8 mouse cellular contexts compared by ENCODE assay signal in the genomic region with DNA sequence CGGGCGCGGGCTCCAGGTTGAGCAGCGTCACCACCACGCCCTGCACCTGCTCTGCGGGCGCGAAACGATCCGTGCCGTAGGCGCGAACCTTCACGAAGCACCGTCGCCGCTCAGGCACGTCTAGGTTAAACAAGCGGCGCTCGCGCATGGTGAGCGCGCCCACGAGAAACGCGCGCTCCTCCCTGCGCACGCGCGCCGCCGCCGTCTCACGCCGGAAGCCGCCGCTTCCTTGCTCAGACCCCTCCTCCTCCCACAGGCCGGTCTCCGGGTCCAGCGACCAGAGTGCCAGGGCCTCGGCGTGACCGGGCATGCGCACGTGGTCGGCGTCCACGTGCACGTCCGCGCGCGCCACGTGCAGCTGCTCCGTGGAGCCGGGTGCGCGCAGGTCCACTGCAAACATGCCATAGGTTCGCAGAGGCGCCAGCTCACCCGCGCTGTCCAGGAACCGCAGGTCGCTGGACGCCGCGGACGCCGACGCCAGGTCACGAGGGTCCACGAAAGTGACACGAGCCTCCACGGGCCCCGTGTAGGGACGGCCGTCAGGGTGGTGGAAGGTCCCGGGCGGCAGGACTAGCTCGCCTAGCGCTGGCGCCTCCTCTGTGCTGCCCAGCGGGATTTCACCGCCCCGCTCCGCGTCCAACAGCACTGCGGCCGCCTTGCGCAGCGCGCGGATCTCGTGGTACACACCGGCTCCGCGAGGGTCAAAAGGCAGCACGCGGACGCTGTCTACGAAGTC. TPM values are rescaled to one million over a fixed set of nuclear protein-coding genes. Genes with fewer than 3 reads are reported as not detected.
DNase-seq lines count a peak whose midpoint lies in the region; ATAC-seq and TF ChIP-seq lines count a peak whose summit lies in the region.

No protein-coding gene starts in this region.

- H3K4me1 ChIP-seq in ES-E14 (ENCODE audit: control insufficient read depth in 2 of 2, insufficient read depth in 2 of 2, low read length in 2 of 2, poor library complexity in 1 of 2), result peaks cover 0 to 15% of the 10 kb centered on the region in 2 experiments; a peak in 1 of 4 replicates
- H3K4me1 ChIP-seq in forebrain, embryonic 13.5 days, result peaks cover 23% of the 10 kb centered on the region
- H3K4me1 ChIP-seq in limb, embryonic 13.5 days, result peaks cover 16% of the 10 kb centered on the region
- H3K4me1 ChIP-seq in midbrain, embryonic 15.5 days, result peaks cover 30% of the 10 kb centered on the region; the same call in 1 of the 2 replicates

- no peaks in the 10 kb centered on the region for H3K36me3 ChIP-seq in ES-E14 (ENCODE audit: control insufficient read depth, insufficient read depth, low read length, poor library complexity, severe bottlenecking)
- H3K36me3 ChIP-seq in forebrain, embryonic 13.5 days (ENCODE audit: poor library complexity, severe bottlenecking), result no peaks in the 10 kb centered on the region
- H3K36me3 ChIP-seq in limb, embryonic 13.5 days, result no peaks in the 10 kb centered on the region
- H3K36me3 ChIP-seq in midbrain, embryonic 15.5 days (replicated peaks), result no peaks in the 10 kb centered on the region

- H3K27ac ChIP-seq in ES-E14 (ENCODE audit: insufficient read depth, low read depth, low read length, poor library complexity, severe bottlenecking), result no peak overlapping the region
- H3K27ac ChIP-seq in forebrain, embryonic 13.5 days, result no peak overlapping the region
- H3K27ac ChIP-seq in limb, embryonic 13.5 days, result no peak overlapping the region
- no peak overlapping the region for H3K27ac ChIP-seq in midbrain, embryonic 15.5 days

- in situ Hi-C loops in ES-E14 (cut with MboI; ENCODE audit: low sequenced_read_pairs in 2 of 2, unreplicated experiment in 2 of 2), result no loop called here

- peak overlapping the region; percentile 40 to 55; a peak in 3 of 4 replicates for H3K4me3 ChIP-seq in ES-E14 (ENCODE audit: insufficient read depth in 1 of 2, low read depth in 1 of 2, low read length in 2 of 2, poor library complexity in 1 of 2, severe bottlenecking in 1 of 2)
- H3K4me3 ChIP-seq in forebrain, embryonic 13.5 days, result peak overlapping the region; percentile 41
- H3K4me3 ChIP-seq in limb, embryonic 13.5 days, result peak overlapping the region; percentile 47
- peak overlapping the region; percentile 42 for H3K4me3 ChIP-seq in midbrain, embryonic 15.5 days

- peaks cover 96% of the 10 kb centered on the region for H3K27me3 ChIP-seq in forebrain, embryonic 13.5 days
- H3K27me3 ChIP-seq in limb, embryonic 13.5 days, result peaks cover 100% of the 10 kb centered on the region
- peaks cover 82% of the 10 kb centered on the region for H3K27me3 ChIP-seq in midbrain, embryonic 15.5 days (replicated peaks)

- 8% methylated on average over 103 of the region's 103 CpGs for WGBS in forebrain, embryonic 13.5 days
- WGBS in limb, embryonic 13.5 days, result 5% methylated on average over 103 of the region's 103 CpGs
- 3% methylated on average over 98 of the region's 103 CpGs for WGBS in midbrain, embryonic 15.5 days

- DNase-seq in cerebellum, postnatal 14 days, result peak; percentile 80 to 85
- DNase-seq in cerebellum, adult 8-10 months, result no peak
- no peak for DNase-seq in ES-E14 (ENCODE audit: low read depth, low spot score)
- DNase-seq in induced T-regulatory cell, adult 2 months (ENCODE audit: low read depth), result peak; percentile 68
- peak; percentile 36 for DNase-seq in thymus, postnatal 25 days

- peak overlapping the region; percentile 56 for H3K4me2 ChIP-seq in forebrain, embryonic 13.5 days
- peak overlapping the region; percentile 63 for H3K4me2 ChIP-seq in limb, embryonic 13.5 days (replicated peaks)
- H3K4me2 ChIP-seq in midbrain, embryonic 15.5 days, result peak overlapping the region; percentile 49

- ATAC-seq in forebrain, embryonic 13.5 days, result peak; percentile 67
- peak; percentile 71 for ATAC-seq in limb, embryonic 13.5 days (ENCODE audit: low FRiP score, low read depth)
- ATAC-seq in midbrain, embryonic 15.5 days (replicated peaks), result peak; percentile 81

- H3K9me3 ChIP-seq in ES-E14 (ENCODE audit: control insufficient read depth, insufficient read depth, low read depth, low read length), result no peaks in the 10 kb centered on the region
- H3K9me3 ChIP-seq in forebrain, embryonic 13.5 days (replicated peaks), result no peaks in the 10 kb centered on the region
- H3K9me3 ChIP-seq in limb, embryonic 13.5 days, result no peaks in the 10 kb centered on the region
- no peaks in the 10 kb centered on the region for H3K9me3 ChIP-seq in midbrain, embryonic 15.5 days

- H3K9ac ChIP-seq in ES-E14 (ENCODE audit: insufficient read depth, low read depth, low read length, poor library complexity, severe bottlenecking), result peak overlapping the region; percentile 18; the same call in 1 of the 2 replicates
- peak overlapping the region; percentile 52 for H3K9ac ChIP-seq in forebrain, embryonic 13.5 days
- peak overlapping the region; percentile 50 for H3K9ac ChIP-seq in limb, embryonic 13.5 days
- H3K9ac ChIP-seq in midbrain, embryonic 15.5 days, result peak overlapping the region; percentile 17; the same call in 1 of the 2 replicates

TF ChIP-seq in ES-E14, 5 proteins besides CTCF, POLR2A, EP300 and RAD21:
- TF ChIP-seq HCFC1 (IDR thresholded peaks at IDR 0.05; ENCODE audit: borderline replicate concordance, insufficient read depth, low read length) (no peak), CHD2 (IDR thresholded peaks at IDR 0.05; ENCODE audit: low read depth, low read length) (no peak), MAFK (IDR thresholded peaks at IDR 0.05; ENCODE audit: insufficient read depth, low read depth, low read length) (no peak), ZC3H11A (IDR thresholded peaks at IDR 0.05; ENCODE audit: borderline replicate concordance, low read depth, low read length) (no peak), ZNF384 (IDR thresholded peaks at IDR 0.05; ENCODE audit: low read depth, low read length) (no peak)

RNA-seq across cellular contexts. Expression of a gene that starts 5.3 kb away (rescaled TPM):
- total RNA-seq in ES-E14 (2012; rRNA removed), result 7.3 and 10.7 TPM in 2 replicates
- polyA plus RNA-seq in forebrain, embryonic 13.5 days (2015; fragmentation: Nextera tagmentation; extraction: Ambion mirVana), result 1.1 and 1.3 TPM in 2 replicates
- polyA plus RNA-seq in limb, embryonic 13.5 days (2015; fragmentation: Nextera tagmentation; extraction: Ambion mirVana), result 1.2 and 1.6 TPM in 2 replicates
- polyA plus RNA-seq in midbrain, embryonic 15.5 days (2015; fragmentation: Nextera tagmentation; extraction: Ambion mirVana), result 5.8 and 5.9 TPM in 2 replicates

RNA-seq across cellular contexts. Expression of a gene that starts 19.8 kb away (rescaled TPM):
- 2.5 and 4.0 TPM in 2 replicates for total RNA-seq in ES-E14 (2012; rRNA removed)
- 2.5 and 3.4 TPM in 2 replicates for polyA plus RNA-seq in forebrain, embryonic 13.5 days (2015; fragmentation: Nextera tagmentation; extraction: Ambion mirVana)
- polyA plus RNA-seq in limb, embryonic 13.5 days (2015; fragmentation: Nextera tagmentation; extraction: Ambion mirVana), result 4.3 TPM in 2 replicates
- 4.5 and 4.7 TPM in 2 replicates for polyA plus RNA-seq in midbrain, embryonic 15.5 days (2015; fragmentation: Nextera tagmentation; extraction: Ambion mirVana)

RNA-seq across cellular contexts. Expression of a gene that starts 20.2 kb away (rescaled TPM):
- total RNA-seq in ES-E14 (2012; rRNA removed), result 146 and 243 TPM in 2 replicates
- 172 and 183 TPM in 2 replicates for polyA plus RNA-seq in forebrain, embryonic 13.5 days (2015; fragmentation: Nextera tagmentation; extraction: Ambion mirVana)
- 173 and 181 TPM in 2 replicates for polyA plus RNA-seq in limb, embryonic 13.5 days (2015; fragmentation: Nextera tagmentation; extraction: Ambion mirVana)
- polyA plus RNA-seq in midbrain, embryonic 15.5 days (2015; fragmentation: Nextera tagmentation; extraction: Ambion mirVana), result 171 and 172 TPM in 2 replicates

RNA-seq across cellular contexts. Expression of a gene that starts 20.3 kb away (rescaled TPM):
- 7.0 and 8.5 TPM in 2 replicates for total RNA-seq in ES-E14 (2012; rRNA removed)
- polyA plus RNA-seq in forebrain, embryonic 13.5 days (2015; fragmentation: Nextera tagmentation; extraction: Ambion mirVana), result 7.2 and 7.9 TPM in 2 replicates
- polyA plus RNA-seq in limb, embryonic 13.5 days (2015; fragmentation: Nextera tagmentation; extraction: Ambion mirVana), result 4.2 and 6.6 TPM in 2 replicates
- 9.6 and 12.2 TPM in 2 replicates for polyA plus RNA-seq in midbrain, embryonic 15.5 days (2015; fragmentation: Nextera tagmentation; extraction: Ambion mirVana)

RNA-seq across cellular contexts. Expression of a gene that starts 49.9 kb away (rescaled TPM):
- 5.2 and 6.1 TPM in 2 replicates for total RNA-seq in ES-E14 (2012; rRNA removed)
- polyA plus RNA-seq in forebrain, embryonic 13.5 days (2015; fragmentation: Nextera tagmentation; extraction: Ambion mirVana), result 63.5 and 67.7 TPM in 2 replicates
- 8.5 and 8.7 TPM in 2 replicates for polyA plus RNA-seq in limb, embryonic 13.5 days (2015; fragmentation: Nextera tagmentation; extraction: Ambion mirVana)
- 58.2 and 62.1 TPM in 2 replicates for polyA plus RNA-seq in midbrain, embryonic 15.5 days (2015; fragmentation: Nextera tagmentation; extraction: Ambion mirVana)

Comparison
In these comparisons a context has a peak if more than half of its experiments do, and no peak if none do; other contexts are left out.
1. DNase-seq: peak in cerebellum, postnatal 14 days (2 of 2), induced T-regulatory cell, adult 2 months (single experiment) and thymus, postnatal 25 days (single experiment); none in cerebellum, adult 8-10 months (single experiment) and ES-E14 (single experiment).
2. Peak in every context shown above with its lines, with median percentiles within 50 percentile points of each other: H3K4me3 ChIP-seq, H3K9ac ChIP-seq, ATAC-seq and H3K4me2 ChIP-seq.